Mouse (Mus musculus) left cerebral cortex, postnatal 10 days (tissue): ENCODE data around the gene Lancl1. TPM values are rescaled to one million over a fixed set of nuclear protein-coding genes. Genes with fewer than 3 reads are reported as not detected.

Experiments
- DNase-seq, 2 experiments: peaks; one replicate each; pipeline ENCODE4 v3.0.0; 2021 to 2022; ENCODE audit warnings: low spot score in 2 of 2, mixed read lengths in 1 of 2; ENCODE audit errors: extremely low spot score in 1 of 2
- intact Hi-C: fragments of 180-260 bp; cut with DNase I; formaldehyde crosslinking; loops from one replicate; pipeline ENCODE4 v1.15.1; 2025
- total RNA-seq, 2 experiments: library from RNA; stranded (reverse); gene quantifications; 2 replicates each; pipeline ENCODE4 v1.2.3; 2021

Gene Lancl1
- total RNA-seq, 2 experiments from 2014 or later: 154 to 161 TPM

DNA sequence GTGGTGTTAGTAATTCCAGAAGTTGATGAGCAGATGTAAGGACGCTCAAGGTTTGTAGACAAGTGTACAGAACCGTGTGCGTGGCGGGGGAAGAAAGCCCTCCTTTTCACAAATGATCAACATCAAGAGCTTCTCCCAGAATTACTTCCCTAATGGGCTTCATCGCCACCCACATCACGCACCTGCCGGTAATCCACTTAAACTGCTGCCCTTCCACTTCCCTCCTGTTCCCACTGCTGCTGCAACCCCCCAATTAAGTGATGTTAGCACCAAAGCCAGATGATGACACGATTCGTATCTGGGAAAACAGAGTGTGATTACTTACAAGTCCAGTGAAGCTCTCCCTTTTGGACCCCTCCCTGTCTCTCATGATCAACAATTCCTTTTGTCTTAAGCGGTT lies 16.6 kb downstream of the Lancl1 start:
- intact Hi-C loops: no loop called here
- DNase-seq: no peak

- intact Hi-C loops: no loop called here
- peak in 1 of 2 experiments; percentile 44 for DNase-seq
These were observed 18.0 kb downstream of the Lancl1 start for GRCm38 (mm10) chr1:67020637-67021161.

DNA sequence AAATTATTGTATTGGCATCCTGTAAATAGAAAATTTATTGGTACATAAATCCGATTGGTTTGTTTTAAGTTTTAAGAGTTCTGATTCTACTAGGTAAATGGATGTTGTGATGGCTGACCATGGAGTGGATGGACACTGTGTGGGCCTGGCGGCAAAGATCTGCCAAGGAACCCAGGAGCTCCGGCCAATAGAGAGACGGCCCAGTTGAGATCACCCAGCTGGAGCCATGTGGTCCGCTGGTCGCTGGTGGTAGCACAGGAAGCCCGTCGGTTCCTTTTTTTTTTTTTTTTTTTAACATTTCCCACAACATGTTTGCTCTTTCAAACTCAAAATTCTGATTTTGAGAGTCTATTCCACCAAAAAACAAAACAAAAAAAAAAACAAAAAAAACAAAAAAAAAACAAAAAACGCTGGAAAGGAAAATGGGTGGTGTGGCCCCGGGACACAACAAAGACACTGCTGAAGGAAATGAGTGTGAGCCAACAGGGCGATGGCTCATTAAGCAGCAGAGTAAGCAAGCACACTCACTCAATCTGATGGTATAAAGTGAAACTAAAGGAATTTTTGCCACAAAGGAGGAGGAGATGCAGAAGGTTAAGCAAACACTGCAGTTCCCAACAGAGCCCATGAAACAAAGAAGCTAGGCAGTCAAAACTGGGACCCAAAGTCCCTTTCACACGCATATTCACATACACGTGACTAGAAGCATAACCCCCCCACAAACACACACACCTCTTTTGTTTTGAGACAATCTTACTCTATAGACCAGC lies 21.4 kb downstream of the Lancl1 start:
- DNase-seq: no peak
- intact Hi-C loops: no loop called here

DNA sequence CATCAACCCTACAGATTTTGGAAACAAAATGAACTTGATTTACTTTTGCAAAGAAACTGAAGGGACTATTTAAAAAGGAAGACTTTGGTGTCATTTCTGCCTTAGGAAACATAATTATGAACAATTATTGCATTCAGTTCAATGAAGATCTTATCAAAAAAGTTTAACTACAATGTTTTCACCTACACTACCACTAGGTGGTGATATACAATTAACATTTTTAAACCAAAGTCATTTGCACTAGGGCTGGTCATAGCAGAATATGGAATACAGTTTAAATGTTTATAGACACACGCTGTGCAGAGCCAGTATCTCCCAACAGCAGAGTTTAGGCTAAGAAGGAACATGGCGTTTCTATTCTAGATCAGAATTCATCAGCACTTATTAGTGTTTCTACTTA lies 24.5 kb downstream of the Lancl1 start:
- DNase-seq: no peak
- intact Hi-C loops: no loop called here

DNA sequence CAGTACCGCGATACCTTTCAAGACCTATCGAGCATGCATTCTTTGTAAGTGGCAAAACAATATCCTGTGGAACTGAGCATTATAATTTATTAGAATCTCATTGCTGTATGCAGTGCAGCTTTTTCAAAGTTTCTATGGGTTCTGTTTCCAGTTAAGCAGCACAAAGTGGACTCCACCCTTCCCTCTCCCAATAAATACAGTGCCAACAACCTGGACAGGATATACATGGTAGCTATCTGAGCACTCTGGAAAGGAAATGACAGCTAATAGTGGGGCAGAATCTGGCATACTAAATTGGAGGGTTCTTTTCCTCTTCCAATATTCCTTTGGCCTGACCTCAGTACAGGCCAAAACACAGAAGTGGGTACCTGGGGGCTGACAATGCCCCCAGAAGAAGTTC lies 28.2 kb downstream of the Lancl1 start:
- intact Hi-C loops: no loop called here
- DNase-seq: no peak

DNA sequence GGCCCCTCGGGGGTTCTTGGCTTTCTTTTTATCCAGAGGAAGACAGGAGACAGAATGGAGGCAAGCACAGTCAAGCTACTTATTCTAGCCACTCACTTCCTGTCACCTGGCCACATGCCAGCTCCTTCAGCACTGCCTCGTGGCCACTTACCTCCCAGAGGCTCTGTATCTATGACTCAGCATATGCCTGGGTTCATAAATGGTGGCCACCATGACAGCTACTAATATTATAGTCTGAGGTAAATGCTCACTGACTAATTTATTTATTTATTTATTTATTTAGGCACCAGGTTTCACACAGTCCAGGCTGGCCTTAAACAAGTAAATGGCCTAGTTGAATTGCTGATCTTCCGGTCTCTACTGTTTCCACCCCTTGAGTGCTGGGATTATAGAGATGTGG lies 35.0 kb downstream of the Lancl1 start:
- peak in 1 of 2 experiments; percentile 73 for DNase-seq
- intact Hi-C loops: no loop called here

DNA sequence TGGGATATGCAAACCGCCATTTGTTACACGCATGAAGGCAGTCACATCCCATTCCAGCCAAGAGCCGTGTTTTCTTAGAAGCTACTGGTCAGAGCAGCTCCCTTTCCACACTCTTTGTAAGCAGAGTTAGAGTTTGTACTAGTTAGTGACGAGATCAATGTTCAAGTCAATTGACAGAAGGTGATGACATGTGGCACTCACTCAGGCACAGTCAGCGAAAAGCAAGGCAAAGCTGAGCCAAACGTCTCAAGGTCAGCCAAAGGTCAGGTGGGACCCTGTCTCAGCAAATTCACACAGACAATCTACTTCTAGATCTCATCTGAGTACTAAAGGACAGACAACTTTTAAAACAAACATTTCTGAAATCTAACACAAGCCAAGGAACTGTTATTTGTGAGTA lies 36.4 kb downstream of the Lancl1 start:
- no peak for DNase-seq
- intact Hi-C loops: no loop called here

DNA sequence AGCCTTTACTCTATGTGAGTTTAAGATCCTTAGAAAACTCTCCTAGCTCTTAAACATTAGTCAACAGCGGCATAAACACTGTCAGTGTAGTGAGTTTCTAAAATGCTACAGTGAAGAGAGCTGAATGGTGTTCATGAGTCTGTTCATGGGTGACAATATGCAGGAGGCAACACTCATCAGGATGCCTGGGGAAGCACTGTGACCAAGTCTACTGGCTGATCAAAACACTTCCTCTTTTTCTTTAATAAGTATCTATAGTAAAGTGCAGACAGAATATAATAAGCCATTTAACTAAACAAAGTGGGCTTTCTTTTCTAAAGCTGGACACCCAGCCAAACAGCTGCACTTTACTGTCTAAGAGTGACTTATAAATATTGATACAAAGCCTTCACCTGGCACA lies 37.3 kb downstream of the Lancl1 start:
- DNase-seq: no peak
- intact Hi-C loops: no loop called here

DNA sequence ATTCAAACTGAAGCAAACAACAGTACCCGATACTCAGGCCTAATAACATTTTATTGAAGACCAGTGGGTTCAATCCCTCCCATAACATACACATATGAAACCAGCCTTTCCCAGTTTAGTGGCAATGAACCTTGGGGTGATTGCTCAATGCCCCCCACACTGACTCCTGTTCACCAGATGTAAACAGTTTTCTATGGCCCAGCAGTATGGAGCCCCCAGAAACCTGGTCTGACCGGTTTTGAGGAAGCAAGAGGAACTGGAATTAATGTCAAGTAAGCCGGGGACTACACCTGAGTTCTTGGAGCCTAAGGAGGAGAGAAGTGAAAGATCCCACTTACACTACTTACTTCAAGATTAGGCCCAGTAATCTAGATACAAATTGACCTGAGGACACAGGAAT lies 38.2 kb downstream of the Lancl1 start:
- DNase-seq: no peak
- intact Hi-C loops: no loop called here

GRCm38 (mm10) chr1:66998601-66999000 lies 40.1 kb downstream of the Lancl1 start:
- no peak for DNase-seq
- intact Hi-C loops: no loop called here

DNA sequence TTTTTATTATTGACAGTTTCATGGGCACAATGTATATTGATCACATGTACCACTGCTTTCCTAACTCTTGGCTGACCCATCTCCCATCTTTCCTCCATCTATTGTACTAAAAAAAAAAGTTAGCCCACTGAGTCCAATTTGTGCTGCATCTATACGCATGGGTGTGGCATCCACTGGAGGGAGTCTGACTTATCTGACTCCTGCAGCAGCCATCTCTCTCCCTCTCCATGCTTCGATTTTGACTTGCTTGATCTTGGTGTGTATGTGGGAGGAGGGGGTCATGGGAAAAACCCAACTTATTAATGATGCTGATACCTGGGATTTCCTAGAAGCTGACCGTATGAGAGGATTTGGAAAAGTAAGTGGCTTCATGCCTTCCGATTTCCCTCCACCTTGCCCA lies 40.5 kb downstream of the Lancl1 start:
- intact Hi-C loops: no loop called here
- no peak for DNase-seq

- DNase-seq: no peak
- intact Hi-C loops: no loop called here
These were observed 41.9 kb downstream of the Lancl1 start for GRCm38 (mm10) chr1:66996819-66997218.

GRCm38 (mm10) chr1:66992764-66993163 lies 45.9 kb downstream of the Lancl1 start:
- intact Hi-C loops: loop anchor here (2.0 kb wide), 1 partner anchor 98 kb away; no protein-coding TSS in a partner anchor
- no peak for DNase-seq

DNA sequence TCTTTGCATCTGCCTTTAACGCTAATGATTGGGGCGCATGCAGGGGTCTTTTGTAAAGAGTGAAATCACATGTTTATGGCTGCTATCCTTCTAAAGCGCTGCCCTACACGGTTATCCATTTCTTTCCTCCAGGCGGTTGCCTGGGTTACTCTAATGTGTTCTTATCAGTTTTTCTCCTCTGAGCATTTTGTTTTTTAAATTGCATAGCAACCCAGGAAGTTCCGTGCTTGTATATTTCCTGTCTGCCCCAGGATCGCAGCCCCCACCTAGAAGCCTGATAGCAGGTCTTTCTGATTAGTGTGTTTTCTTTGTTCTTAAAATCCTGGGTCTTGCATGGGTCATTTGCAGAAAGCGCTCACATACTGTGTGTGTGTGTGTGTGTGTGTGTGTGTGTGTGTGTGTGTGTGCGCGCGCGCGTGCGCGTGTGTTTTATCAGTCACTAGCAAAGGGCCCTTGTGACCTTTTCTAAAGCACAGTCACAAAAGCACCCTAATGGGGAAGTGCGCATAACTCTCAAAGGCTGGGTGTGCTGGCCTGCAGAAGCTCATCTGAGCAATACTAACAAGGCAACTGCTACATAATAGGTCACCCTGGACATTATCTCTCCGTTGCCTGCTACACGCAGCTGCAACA lies 51.0 kb downstream of the Lancl1 start:
- intact Hi-C loops: no loop called here
- no peak for DNase-seq

DNA sequence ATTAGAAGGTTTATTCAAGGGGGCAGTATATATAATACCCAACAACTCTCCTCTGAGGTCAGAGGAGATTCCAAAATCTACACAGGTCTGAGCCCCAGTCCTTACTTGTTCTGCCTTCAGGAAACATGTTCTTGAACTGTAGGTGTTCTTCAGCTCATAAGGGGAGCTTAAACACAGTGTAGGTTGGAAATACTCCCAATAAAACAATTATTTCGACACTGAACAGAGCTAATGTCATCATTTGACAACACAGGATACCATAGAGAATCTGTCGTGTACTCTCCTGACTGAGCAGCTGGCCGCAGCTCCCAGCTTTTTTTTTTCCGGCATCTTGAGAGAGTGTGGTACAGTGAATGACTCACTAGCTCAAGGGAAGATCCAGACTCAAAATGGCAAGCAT lies 52.8 kb downstream of the Lancl1 start:
- no peak for DNase-seq
- intact Hi-C loops: no loop called here

- intact Hi-C loops: no loop called here
- no peak for DNase-seq
These were observed 53.5 kb downstream of the Lancl1 start for GRCm38 (mm10) chr1:66985129-66985698.

GRCm38 (mm10) chr1:66980129-66980528 lies 58.5 kb downstream of the Lancl1 start:
- intact Hi-C loops: no loop called here
- DNase-seq: no peak

DNA sequence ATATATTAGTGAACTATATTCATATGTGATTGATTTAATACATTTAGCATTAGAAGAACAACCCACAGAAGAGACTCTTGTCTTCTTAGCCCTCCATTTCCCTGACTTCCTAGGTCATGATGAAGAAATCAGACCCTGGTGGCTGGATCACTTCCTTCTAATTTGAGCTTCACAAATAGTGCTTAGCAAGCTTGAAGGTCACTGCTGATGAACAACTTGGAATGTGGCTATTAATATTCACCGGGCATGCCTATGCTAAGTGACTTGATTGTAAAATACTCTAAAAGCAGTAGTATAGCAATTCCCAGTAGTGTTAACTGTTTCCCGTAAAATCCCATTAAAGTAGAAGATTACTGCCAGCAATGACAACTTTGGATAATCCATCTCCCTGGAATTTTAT lies 63.2 kb downstream of the Lancl1 start:
- intact Hi-C loops: no loop called here
- no peak for DNase-seq

DNA sequence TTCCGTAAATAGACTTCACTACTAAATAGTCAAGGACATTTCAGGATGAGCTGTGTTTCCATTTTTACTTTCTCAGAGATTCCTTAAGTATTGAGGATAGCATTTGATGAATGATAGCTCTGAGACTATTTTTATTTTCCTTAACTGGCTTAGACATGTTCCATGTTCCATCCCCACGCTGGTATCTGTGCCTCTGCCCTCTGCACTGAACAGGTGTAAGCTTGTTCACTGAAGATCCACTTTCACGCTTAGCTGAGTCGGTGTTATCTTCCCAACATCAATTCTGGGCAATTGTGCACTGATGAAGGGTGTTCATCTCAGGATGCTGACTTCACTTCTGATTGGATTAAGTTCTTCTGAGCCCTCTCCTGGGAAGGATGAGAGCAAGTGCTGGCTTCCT lies 73.8 kb downstream of the Lancl1 start:
- intact Hi-C loops: no loop called here

More for the DNA sequence above, 73.8 kb downstream of the Lancl1 start:
- no peak for DNase-seq
